Mouse (Mus musculus): Measurements from ENCODE around the gene Stoml1.

Stoml1 gene

DNA sequence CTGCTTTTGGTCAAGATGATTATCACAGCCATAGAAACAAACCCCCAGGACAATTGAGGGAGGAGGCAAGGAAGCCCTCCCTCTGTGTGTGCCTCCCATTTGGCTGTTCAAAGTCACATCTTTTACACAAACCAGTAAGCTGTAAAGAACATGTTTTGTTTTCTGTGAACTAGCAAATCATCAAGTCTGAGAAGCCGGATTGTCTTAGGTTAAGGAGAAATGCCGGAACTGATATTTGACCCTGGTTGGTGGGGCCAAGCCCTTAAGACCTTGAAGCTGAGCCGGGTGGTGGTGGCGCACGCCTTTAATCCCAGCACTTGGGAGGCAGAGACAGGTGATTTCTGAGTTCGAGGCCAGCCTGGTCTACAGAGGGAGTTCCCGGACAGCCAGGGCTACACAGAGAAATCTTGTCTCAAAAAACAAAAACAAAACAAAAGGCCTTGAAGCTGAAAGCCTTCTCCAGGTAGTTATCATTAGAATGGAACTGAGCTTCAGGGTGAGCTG is 21.2 kb downstream of the Stoml1 start:
- DNase-seq, result no peak

DNA sequence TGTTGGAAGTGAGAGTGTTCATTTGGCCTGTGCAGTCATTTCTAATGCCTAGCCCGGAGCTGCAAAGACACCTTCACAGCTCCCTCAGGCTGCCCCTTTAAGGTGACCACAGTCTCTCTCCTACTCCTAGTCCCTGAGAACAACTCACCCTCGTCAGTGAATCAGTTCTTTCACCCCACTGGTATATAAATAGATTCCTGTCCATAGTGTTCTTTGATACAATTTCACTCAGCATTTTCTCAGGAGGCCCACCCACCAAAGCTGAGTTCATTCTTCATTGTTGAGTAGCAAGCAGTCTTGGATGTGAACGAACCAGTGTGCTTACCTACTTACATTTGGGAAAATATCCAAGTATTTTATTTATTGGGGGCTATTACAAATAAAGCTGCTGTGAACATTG is 21.7 kb downstream of the Stoml1 start:
- no peak for DNase-seq

DNA sequence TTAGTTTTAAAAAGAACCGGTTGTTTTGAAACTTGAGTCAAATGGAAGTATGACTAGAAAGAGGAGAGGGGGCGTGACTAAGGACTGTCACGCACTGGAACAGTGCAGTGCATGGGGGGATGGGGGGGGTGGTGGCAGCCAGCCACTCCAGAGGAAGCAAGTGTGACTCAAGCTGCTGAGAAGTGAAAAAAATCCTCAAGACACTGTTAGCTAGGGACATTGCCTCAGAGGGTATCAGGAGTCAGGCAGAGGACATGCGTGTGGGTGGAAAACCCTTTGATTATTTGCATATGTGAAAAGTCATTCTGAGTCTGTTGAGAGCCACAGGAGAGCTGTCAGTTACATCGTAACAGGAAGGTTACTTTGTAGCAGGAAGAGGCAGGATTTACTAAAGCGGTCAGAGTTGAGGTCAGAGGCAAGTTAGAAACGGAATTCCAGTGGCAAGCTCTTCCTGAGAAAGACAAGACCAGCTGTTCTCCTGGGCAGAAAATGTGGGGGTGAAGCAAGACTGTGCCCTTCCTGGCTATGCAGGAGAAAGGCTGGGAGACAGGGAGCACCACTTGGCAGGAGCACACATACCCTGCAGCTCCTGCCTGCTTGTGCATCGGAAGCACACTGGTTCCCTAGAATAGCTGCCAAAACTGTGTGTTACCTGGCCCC is 22.3 kb downstream of the Stoml1 start:
- DNase-seq, result no peak

DNA sequence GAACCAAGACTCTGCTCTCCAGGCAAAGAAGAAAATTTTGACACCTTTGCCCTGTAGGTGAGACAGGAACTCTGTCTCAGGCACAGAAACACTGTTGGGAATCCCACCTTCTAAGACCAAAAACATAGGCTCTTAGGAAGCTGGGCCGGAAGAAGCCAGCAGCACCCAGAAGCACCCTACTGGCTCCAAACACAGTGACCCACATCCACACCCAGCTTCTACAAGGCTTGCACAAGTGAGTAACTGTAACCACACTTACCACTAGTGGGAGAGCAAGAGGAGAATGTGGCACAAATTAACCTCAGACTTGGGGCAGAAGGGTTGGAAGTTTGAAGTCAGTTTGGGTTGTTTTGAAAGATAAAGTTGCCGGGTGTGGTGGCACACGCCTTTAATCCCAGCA is 22.8 kb downstream of the Stoml1 start:
- DNase-seq, result no peak

DNA sequence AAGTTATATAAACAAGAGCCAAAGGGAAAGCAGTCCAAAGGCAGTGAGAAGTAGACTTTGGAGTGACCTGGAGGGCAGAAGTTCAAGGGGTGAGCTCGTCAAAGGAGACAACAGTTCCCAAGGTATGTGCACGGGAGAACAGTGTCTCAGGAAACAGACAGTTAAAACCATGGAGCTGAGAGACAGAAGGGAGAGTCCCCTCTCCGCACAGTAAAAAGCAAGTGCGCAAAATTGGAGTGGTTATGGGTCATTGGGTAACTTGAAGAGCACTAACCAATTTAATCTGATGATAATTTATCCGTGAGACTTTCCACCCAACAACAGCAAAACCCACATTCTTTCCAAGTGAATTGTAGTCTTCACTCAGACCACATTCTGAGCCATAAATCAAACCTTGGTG is 23.4 kb downstream of the Stoml1 start:
- DNase-seq, result no peak

DNA sequence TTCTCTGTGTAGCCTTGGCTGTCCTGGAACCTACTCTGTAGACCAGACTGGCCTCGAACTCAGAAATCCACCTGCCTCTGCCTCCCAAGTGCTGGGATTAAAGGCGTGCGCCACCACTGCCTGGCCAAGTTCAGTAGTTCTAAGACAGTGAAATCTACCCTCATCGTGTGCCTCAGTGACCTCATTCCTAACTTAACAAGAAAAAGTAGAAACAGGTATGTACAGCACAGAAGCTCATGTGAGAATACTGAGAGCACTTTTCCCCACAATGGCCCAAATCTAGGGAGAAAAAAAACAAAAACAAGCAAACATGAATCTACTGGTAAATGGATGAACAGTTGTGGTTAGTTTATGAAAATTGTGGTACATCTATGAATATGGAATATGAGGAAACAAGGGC is 25.3 kb downstream of the Stoml1 start:
- no peak for DNase-seq

DNA sequence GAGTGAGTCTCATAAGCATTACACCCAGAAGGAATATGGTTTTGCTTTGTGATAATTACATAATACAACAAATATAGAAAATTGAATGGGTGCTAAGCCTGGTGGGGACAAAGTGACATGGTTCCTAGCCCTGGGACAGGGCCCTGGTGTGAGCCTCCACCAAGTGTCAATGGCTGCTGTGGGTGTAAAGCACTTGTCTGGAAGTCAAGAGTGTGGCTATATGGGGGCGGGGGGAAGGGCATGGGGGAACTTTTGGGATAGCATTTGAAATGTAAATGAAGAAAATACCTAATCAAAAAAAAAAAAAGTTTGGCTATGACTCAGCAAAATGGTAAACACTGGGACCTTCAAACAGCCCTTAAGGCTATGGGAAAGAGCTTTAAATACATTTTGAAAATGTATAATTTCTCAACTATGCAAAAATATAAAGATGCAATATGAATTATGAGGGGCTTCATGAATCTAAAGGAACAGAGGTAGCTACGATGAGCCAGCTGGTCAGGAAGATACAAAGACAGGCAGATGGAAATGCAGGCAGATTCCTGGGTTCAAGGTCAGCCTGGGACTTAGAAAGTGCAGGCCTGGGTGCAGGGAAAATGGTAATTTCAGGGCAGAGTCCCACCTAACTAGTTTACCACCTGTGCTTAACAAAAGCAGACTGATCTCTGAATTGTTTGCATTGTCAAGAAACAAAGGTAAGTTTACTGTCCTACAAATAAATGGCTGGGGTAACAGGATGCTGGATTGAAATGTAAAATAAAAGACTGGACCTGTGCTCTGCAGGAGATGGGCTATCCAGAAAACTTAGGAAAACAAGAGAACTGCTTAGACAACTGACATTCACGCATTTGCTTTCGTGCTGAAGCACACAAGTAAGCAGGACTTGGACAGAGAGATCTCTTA is 26.1 kb downstream of the Stoml1 start:
- no peak for DNase-seq

DNA sequence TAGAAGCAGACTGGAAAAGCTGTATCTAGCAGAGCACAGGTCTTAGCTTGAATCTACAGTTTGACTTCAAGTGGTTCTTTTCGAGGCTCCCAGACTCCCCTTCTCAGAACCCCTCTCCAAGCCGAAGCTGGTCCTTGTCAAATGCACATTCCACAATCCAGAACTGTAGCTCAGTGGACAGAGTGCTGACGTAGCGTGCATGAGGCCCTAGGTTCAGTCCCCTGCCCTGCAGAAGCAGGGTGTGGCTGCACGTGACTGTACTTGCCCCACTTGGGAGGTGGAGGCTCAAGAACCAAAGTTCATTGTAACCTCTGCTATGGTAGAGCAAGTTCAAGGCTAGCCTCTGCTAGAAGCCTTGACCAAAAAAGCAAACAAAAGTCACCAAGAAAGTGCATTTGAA is 26.8 kb downstream of the Stoml1 start:
- DNase-seq, result no peak

DNA sequence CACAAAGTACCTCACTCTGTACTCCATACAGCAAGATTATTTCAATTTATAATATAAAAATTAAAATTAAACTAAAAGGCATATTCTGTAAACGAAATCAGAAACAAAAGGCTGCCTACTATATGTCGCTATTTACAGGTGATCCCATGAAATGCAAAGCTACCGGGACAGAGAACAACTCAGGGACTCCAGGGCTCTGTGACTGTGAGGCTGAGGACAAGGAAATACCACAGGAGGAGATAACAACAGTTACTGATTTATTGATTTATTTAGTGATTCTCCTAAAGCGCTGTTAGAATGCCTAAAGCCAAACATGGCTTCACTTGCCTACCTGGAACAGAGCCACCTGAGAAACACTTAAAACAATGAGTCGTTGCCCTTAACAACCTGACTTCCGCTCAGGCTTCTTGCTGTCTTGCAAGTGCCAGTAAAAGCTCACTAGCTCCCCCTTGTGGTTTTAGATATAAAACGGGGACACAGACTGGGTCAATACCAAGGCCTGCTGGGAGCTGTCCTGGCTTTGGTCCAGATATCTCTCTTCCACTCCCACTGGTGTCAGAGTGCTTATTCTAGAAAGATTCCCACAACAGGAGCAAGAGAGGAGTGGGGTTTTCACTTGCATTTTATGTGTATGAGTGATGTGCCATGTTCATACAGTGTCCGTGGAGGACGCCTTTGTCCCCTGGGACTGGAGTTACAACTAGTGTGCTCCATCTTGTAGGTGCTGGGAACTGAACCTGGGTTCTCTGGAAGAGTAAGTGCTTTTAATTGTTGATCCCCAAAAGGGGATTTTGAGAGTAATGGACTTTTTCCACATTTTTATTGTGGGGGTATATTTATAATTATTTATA is 27.5 kb downstream of the Stoml1 start:
- DNase-seq, result peak; percentile 61

DNA sequence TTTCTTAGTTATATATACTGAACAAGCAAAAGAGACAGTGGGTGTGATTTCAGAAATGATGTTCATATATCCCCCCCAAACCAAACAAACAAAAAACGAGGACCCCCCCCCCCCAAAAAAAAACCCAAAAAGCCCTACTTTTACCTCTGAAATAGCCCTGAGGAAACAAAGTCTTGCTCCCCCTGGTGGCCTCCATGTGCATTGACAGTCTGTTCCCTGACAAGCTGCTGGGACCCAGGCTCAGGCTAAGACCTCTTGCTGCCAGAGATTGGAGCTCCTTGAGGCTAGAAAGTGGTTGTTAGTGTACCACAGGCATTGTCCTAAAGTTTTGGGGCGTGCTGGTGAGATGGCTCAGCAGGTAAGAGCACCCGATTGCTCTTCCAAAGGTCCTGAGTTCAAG is 28.6 kb downstream of the Stoml1 start:
- peak; percentile 29 for DNase-seq

DNA sequence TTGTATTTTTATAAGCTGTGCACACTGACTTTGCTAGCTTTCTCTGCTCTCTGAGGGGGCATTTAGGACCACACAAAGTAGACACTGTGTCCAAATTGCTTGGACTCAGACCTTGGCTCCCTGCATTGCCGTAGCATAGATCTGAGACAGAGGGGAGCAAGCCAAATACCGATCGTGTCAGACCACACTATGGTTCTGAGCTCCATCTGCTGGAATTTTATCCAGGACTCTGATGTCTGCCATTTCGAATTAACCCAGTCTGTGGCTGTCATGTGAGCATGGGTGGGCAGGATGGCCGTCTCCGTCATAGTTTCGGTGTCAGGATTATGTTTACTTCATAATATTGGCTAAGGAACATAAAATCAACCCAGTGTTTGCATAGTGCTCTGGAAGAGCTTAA is 30.5 kb downstream of the Stoml1 start:
- no peak for DNase-seq

DNA sequence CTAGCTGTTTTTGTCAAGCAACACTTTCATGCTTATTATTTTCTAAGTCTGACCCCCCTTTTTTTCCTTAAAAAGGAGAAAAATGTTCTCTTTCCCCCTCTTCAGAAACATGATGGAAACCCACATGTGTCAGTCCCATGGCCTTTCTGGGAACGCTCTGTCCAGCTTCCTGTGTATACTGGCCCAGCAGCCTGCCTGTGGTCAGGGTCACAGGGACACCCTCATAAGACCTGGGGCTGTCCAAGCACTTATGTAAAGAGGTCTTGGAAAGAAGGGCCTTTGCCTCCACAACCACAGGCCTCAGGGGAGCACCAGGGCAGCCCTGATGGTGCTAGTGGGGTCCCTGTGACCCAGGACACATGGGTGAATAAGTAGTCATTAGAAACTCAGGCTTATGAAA is 36.1 kb downstream of the Stoml1 start:
- no peak for DNase-seq

DNA sequence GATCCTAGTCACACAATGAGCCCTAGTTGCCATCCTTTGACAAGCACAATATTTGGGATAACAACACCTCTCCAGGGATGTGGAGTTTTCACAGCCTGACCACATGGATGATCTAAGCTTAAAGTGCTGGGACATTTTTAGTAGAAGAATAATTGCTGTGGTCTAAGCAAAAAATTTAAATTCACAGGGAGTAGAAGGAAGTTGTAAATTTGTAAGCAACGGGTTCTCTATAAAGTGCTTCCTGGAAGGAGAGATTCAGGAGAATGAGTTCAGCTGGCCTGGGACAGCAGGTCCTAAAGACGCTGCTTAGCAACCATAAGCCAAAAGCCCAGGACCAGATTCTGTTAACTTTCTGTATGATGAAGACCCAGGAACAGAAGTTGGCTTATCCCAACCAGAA is 36.9 kb downstream of the Stoml1 start:
- no peak for DNase-seq

DNA sequence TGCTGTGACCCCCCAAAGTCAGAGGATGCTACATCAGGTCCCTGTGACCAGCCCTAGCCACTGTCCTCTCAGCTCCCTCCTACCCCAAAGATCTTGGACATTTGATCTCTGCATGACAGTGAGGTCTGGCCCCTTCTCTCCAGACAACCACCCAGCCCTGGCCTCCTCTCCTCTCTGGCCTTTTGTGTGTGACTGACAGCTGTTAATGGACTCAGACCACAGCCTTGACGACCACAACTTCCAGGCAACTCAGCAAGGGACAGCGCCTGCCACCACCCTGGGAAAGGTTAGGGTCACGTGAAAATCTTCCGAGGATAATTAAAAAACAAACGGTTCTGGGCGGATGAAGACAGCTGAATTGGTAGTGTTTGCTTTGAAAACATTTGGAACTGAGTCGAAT is 41.6 kb downstream of the Stoml1 start:
- DNase-seq, result no peak

DNA sequence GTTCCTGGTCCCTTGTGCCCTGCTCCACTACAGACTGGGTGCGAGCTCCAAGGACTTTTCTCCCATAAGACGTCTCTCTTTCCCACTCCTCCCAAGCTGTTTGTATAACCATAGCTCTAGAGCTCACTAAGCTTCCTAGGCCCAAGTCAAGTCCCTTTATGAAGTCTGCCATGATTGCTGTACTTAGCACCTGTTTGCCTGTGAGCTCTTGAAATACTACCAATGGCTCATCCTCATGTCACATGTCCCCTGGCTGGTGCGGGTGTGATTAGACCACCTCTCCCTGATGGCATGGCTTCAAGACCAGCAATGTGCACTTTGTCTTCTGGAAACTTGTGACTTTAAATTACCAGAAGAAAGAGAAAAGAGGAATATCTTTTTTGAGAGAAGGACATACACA is 42.4 kb downstream of the Stoml1 start:
- no peak for DNase-seq

DNA sequence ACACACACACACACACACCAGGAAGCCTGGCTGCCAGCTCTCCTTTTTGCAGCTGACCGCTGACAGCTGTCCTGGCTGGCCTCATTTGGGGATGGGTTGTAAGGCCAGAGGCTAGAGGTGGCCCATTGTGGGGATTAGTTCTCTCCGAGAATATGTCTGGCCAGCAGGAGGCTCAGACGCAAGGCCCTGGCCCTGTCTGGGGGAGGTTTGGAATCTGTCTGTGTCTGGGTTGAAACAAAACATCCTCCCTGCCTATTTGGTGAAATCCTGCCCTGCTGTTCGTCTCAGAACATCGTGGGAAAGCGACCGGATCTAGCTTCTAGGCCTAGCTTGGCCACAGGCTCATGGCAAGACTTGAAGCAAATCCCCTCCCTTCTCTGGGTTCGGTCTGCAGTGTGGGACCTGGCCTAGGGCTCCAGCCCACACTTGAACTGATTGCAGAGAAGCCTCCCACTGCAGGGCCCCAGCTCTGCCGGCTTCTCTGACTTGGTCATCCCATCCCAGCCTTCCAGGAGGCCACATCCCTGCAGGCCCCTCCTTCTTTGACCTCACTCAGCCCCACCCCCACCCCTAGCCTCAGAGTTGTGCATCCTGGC is 42.9 kb downstream of the Stoml1 start:
- no peak for DNase-seq

DNA sequence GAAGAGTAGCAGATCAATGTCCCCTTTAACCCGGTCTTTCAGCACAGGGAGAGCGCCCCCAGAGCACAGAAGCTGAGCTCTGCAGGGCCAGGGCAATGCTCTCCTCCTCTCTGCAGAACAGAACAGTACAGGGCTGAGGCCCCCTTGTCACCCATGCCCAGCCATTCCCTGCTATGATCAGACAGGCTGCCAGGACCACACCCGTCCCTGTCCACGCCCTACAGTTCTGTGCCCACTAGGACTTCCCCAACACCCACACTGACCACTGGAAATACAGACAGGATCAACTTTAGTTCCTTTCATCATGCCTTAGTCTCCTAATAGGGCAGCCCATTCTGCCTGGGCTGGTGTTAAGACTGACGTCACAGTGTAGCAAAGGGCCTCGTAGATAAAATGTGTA is 44.1 kb downstream of the Stoml1 start:
- no peak for DNase-seq

DNA sequence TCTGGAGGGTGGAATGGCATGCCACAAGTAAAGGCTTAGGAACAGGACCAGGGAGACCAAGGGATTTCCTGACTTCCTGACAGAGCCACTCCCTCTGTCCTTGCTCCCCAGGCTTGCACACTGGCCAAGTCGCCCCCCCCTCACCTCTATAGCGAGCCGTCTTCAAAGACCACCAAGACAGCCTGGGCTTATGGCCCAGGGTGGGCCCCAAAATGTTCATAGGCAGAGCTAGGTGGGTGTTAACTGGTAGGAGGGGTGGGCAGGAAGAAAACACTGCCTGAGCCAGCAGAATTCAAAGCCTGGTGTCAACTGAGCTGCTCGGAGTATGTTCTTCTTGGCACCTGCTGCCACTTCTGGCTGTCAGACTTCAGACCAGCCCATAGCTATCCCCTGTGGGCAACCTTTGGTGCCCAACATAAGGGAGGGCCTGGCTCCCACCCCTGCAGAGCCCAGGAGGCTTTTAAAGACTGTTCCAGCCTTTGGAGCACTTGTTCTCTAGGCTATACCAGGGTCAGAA is 45.1 kb downstream of the Stoml1 start:
- no peak for DNase-seq

DNA sequence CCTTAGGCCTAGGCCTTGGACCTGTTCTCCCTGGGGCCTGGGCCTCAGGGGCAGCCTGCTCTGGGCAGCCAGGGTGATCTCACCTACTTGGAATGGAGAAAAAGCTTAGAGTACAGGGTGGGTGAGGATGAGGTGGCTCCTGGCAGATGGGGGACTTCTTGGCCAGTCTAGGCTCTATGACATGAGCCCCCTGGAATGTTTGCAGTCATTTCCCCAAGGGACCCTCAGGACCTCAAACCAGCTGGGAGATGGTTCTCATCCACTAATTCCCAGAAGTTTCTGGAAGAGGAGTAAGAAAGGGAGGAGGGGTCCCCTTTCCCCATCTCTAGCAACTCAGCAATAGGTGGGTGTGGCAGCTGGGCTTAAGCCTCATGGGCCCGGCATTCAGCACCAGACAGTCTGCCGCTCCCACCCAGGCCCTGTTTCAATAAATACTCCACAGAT is 46.4 kb downstream of the Stoml1 start:
- no peak for DNase-seq

DNA sequence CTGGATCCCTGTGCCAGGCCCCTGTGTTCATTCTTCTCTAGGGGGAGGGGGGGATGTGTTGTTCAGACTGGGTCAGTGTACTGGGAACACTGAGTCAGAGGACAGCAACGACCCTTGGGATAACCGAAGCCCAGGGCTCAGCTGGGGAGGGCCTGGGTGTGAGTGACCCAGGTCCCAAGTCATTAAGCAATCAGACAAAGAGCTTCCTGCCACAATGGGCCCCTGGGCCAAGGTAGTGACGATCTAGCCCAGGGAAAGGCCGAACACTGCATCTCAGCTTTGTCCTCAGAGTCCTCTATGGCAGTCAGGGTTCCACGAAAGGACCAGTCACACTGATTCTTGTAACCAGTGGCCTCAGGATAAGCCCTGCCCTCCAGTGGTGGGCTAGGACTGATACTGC is 50.2 kb downstream of the Stoml1 start:
- DNase-seq, result no peak

DNA sequence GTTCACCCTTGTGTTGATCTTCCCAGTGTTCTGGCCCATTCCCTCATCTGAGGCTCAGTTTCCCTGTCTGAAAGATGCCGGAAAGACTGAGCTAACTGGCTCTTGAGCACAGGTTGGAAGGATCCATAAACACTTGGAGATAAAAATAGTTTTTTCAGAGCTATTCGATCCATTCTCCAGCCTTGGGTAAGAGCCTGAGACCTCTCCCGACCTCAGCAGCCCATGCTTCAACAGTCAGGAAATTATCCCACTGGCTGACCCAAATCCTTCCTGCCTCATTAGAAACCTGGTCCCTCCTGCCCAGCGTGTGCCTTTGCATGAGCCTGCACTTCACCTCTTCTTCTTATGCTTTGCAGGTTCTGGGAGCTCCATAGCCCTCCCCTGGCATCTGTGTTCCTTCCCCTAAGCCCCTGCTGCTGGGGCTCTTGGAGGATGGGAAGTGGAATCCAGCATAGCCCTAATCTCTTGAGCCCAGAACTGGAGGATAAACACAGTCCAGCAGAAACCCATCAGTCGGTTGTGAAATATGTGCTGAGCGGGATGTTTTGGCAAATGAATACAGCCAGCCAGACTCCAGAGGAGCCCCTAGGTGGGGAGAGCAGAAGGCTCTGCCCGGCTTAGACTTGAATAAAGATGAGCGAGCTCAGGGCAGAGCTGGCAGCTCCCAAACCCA is 50.8 kb downstream of the Stoml1 start:
- no peak for DNase-seq

DNA sequence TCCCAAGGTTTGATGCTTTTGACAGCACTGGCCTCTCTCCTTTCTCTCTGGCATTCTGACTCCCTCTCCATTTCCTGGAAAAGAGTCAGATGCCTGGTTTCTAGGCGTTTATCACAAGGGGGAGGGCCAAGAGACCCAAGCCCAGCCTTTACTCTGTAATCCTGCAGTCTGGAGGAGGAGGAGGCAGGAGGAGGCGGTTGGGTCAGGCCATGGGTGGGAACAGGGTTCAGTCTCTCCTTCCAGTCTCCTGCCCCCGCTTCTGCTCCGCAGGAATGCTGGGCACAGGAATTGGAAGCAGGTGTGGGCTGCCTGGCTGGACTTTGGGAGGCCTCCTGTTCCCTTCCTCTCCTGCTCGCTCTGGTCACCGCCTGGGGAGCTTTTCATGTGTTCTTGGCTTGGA is 52.7 kb downstream of the Stoml1 start:
- no peak for DNase-seq

Measured in cerebellum, adult 8-10 months (tissue).